Mouse (Mus musculus): Measurements from ENCODE around the gene Dnttip2.

Dnttip2 gene

DNA sequence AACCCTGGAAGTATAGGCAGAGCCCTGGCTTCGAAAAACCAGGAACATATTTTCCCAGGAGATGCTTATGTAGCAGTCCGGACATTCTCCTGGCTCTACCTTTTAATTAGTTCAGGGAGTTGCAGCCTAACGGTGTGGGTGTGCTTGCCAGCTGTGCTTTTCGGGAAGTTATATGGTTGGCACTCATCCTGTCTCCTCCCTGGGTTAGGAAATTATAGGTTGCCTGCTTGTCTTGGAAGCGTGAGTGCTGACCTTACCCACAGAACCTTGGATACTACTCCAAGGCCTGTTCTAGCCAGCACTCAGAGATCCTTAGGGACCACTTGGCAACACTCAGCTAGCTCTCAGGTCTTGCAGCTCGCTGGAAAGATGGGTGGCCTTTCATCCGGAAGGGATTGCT is 59.7 kb downstream of the Dnttip2 start:
- no peak for DNase-seq

DNA sequence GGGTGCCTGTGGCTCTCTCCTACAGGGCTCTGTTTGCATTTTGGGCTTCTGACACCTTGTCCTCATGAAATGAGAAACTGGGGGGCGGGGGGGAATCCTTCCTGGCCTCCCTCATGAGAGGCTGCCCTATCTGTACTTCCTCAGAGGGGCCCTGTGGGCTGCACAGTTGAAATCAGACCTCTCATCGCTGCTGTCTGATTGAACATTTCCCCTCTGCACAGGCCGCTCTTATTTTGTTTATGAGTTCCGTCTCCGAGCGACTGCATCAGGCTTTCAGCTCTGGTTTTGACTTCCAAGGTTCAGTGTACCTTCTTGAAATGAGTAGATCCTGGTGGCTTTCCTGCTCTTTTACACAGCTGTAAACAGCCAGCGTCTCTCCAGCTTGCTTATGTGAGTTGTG is 60.2 kb downstream of the Dnttip2 start:
- no peak for DNase-seq

Data from right cerebral cortex, postnatal 14 days (tissue).